Mouse (Mus musculus): ENCODE results near the gene Fbxw21. TPM values are rescaled to one million over a fixed set of nuclear protein-coding genes. Genes with fewer than 3 reads are reported as not detected.

Gene Fbxw21
- polyA plus RNA-seq, 1 experiment from 2014 or later: not detected

- no peak for DNase-seq
- Histone ChIP-seq H3K36me3 (ENCODE audit: insufficient read depth) (peaks cover 70% of the 10 kb centered on the region), H3K9ac (no peak overlapping the region), H3K4me2 (no peak overlapping the region), H3K27ac (ENCODE audit: low read depth) (no peak overlapping the region), H3K9me3 (ENCODE audit: low read depth, low read length) (no peaks in the 10 kb centered on the region), H3K4me3 (ENCODE audit: low read depth, low read length) (no peak overlapping the region), H3K27me3 (ENCODE audit: insufficient read depth, low read length) (no peaks in the 10 kb centered on the region), H3K4me1 (ENCODE audit: insufficient read depth) (peaks cover 15% of the 10 kb centered on the region)
- WGBS: 86% methylated on average over 3 of the region's 3 CpGs
- ATAC-seq (ENCODE audit: insufficient read depth): no peak
- TF ChIP-seq CTCF (IDR thresholded peaks at IDR 0.05; ENCODE audit: low read depth): no peak
Observed at GRCm38 (mm10) chr9:109102541-109102940, 59.3 kb downstream of the Fbxw21 start.

- ATAC-seq (ENCODE audit: insufficient read depth) (no peak), DNase-seq (no peak)
- H3K27ac ChIP-seq (ENCODE audit: low read depth): no peak overlapping the region
- 92% methylated on average over 5 of the region's 5 CpGs for WGBS
- no peak for TF ChIP-seq CTCF (IDR thresholded peaks at IDR 0.05; ENCODE audit: low read depth)
- H3K4me3 ChIP-seq (ENCODE audit: low read depth, low read length): no peak overlapping the region
- H3K36me3 ChIP-seq (ENCODE audit: insufficient read depth): peaks cover 67% of the 10 kb centered on the region
- H3K4me1 ChIP-seq (ENCODE audit: insufficient read depth): peaks cover 18% of the 10 kb centered on the region
- no peak overlapping the region for H3K4me2 ChIP-seq
- no peaks in the 10 kb centered on the region for H3K27me3 ChIP-seq (ENCODE audit: insufficient read depth, low read length)
- H3K9me3 ChIP-seq (ENCODE audit: low read depth, low read length): no peaks in the 10 kb centered on the region
- H3K9ac ChIP-seq: no peak overlapping the region
Observed at GRCm38 (mm10) chr9:109101933-109102445, 59.9 kb downstream of the Fbxw21 start.

DNA sequence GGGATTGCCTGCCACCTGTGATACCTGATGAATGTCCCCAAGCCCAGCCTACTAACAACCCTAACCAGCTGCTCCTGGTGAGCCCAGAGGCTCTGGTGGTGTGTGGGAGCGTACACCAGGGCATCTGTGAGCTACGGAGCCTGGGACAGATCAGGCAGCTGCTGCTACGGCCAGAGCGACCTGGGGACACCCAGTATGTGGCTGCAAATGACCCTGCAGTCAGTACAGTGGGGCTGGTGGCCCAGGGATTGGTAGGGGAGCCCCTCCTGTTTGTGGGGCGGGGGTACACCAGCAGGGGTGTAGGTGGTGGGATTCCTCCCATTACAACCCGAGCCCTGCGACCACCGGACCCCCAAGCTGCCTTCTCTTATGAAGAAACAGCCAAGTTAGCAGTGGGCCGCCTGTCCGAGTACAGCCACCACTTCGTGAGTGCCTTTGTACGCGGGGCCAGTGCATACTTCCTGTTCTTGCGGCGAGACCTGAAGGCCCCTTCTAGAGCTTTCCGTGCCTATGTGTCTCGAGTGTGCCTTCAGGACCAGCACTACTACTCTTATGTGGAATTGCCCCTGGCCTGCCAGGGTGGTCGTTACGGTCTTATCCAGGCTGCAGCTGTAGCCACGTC, 61.4 kb downstream of the Fbxw21 start:
- peaks cover 18% of the 10 kb centered on the region for H3K4me1 ChIP-seq (ENCODE audit: insufficient read depth)
- 85% methylated on average over 20 of the region's 20 CpGs for WGBS
- no peak overlapping the region for H3K4me3 ChIP-seq (ENCODE audit: low read depth, low read length)
- no peak overlapping the region for H3K9ac ChIP-seq
- H3K4me2 ChIP-seq: no peak overlapping the region
- ATAC-seq (ENCODE audit: insufficient read depth) (no peak), DNase-seq (no peak)
- peaks cover 51% of the 10 kb centered on the region for H3K36me3 ChIP-seq (ENCODE audit: insufficient read depth)
- H3K27me3 ChIP-seq (ENCODE audit: insufficient read depth, low read length): no peaks in the 10 kb centered on the region
- TF ChIP-seq CTCF (IDR thresholded peaks at IDR 0.05; ENCODE audit: low read depth): no peak
- no peaks in the 10 kb centered on the region for H3K9me3 ChIP-seq (ENCODE audit: low read depth, low read length)
- H3K27ac ChIP-seq (ENCODE audit: low read depth): no peak overlapping the region

DNA sequence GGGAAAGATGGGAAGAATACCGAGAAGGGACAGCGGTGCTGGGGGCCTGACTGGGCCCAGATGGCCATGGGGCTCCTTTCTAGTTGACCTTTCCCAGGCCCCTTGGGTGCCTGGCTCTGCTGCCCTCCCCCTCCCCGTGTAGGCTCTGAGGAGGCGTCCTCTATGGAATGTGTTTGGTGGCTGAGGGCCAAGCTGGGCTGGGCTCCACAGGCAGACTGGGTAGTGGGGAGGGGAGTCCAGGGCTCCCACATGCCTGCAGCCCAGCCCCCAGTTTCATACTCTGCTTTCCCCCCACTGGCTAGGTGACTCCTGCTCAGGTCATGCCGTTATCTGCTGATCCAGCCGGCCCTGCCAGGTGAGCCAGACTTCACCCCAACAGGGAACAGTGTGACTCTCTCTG, 62.9 kb downstream of the Fbxw21 start:
- 15% methylated on average over 6 of the region's 6 CpGs for WGBS
- peak; percentile 88 for DNase-seq
- Histone ChIP-seq H3K9ac (peak overlapping the region; percentile 27; the same call in 1 of the 2 replicates), H3K4me2 (peak overlapping the region; percentile 87), H3K4me1 (ENCODE audit: insufficient read depth) (peaks cover 27% of the 10 kb centered on the region), H3K9me3 (ENCODE audit: low read depth, low read length) (no peaks in the 10 kb centered on the region), H3K27me3 (ENCODE audit: insufficient read depth, low read length) (no peaks in the 10 kb centered on the region), H3K4me3 (ENCODE audit: low read depth, low read length) (no peak overlapping the region), H3K27ac (ENCODE audit: low read depth) (peak overlapping the region; percentile 99; the same call in 1 of the 2 replicates), H3K36me3 (ENCODE audit: insufficient read depth) (peaks cover 37% of the 10 kb centered on the region)
- TF ChIP-seq CTCF (IDR thresholded peaks at IDR 0.05; ENCODE audit: low read depth): no peak
- ATAC-seq (ENCODE audit: insufficient read depth): peak; percentile 33

GRCm38 (mm10) chr9:109098366-109098765, 63.5 kb downstream of the Fbxw21 start:
- DNase-seq (peak; percentile 11), ATAC-seq (ENCODE audit: insufficient read depth) (no peak)
- Histone ChIP-seq H3K36me3 (ENCODE audit: insufficient read depth) (peaks cover 31% of the 10 kb centered on the region), H3K4me1 (ENCODE audit: insufficient read depth) (peaks cover 32% of the 10 kb centered on the region), H3K4me3 (ENCODE audit: low read depth, low read length) (peak overlapping the region; percentile 5; the same call in 1 of the 2 replicates), H3K4me2 (peak overlapping the region; percentile 87), H3K27me3 (ENCODE audit: insufficient read depth, low read length) (no peaks in the 10 kb centered on the region), H3K9ac (no peak overlapping the region), H3K9me3 (ENCODE audit: low read depth, low read length) (no peaks in the 10 kb centered on the region), H3K27ac (ENCODE audit: low read depth) (peak overlapping the region; percentile 99)
- no peak for TF ChIP-seq CTCF (IDR thresholded peaks at IDR 0.05; ENCODE audit: low read depth)
- WGBS: 64% methylated on average over 8 of the region's 8 CpGs

- peak overlapping the region; percentile 5; the same call in 1 of the 2 replicates for H3K4me3 ChIP-seq (ENCODE audit: low read depth, low read length)
- no peak overlapping the region for H3K9ac ChIP-seq
- no peak for TF ChIP-seq CTCF (IDR thresholded peaks at IDR 0.05; ENCODE audit: low read depth)
- no peaks in the 10 kb centered on the region for H3K27me3 ChIP-seq (ENCODE audit: insufficient read depth, low read length)
- peak overlapping the region; percentile 87 for H3K4me2 ChIP-seq
- H3K9me3 ChIP-seq (ENCODE audit: low read depth, low read length): no peaks in the 10 kb centered on the region
- ATAC-seq (ENCODE audit: insufficient read depth) (no peak), DNase-seq (peak; percentile 10)
- 53% methylated on average over 5 of the region's 5 CpGs for WGBS
- H3K27ac ChIP-seq (ENCODE audit: low read depth): peak overlapping the region; percentile 99
- H3K36me3 ChIP-seq (ENCODE audit: insufficient read depth): peaks cover 26% of the 10 kb centered on the region
- H3K4me1 ChIP-seq (ENCODE audit: insufficient read depth): peaks cover 32% of the 10 kb centered on the region
Observed at GRCm38 (mm10) chr9:109097831-109098230, 64.0 kb downstream of the Fbxw21 start.

DNA sequence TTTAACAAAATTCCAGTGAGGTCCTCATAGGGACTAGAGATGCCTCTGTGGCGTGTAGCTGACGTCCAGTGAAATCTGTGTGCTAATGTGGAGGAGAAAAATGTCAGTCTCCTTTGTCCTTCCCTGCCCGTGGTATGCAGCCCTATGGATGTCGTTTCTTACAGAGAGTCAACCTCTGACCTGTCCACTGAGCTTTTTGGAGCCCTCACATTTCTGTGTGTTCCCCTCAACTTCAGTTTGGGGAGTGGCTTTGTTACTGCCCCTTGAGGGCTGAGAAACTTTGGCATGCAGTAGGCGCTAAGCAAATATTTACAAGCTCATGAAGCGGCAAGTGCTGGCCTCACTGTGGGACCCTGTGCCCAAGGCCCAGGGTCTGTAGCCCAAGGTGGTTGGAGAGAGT, 64.5 kb downstream of the Fbxw21 start:
- 20% methylated on average over 6 of the region's 6 CpGs for WGBS
- peak overlapping the region; percentile 72 for H3K4me3 ChIP-seq (ENCODE audit: low read depth, low read length)
- H3K9ac ChIP-seq: peak overlapping the region; percentile 98
- peak overlapping the region; percentile 87 for H3K4me2 ChIP-seq
- no peaks in the 10 kb centered on the region for H3K27me3 ChIP-seq (ENCODE audit: insufficient read depth, low read length)
- TF ChIP-seq CTCF (IDR thresholded peaks at IDR 0.05; ENCODE audit: low read depth): no peak
- no peaks in the 10 kb centered on the region for H3K9me3 ChIP-seq (ENCODE audit: low read depth, low read length)
- ATAC-seq (ENCODE audit: insufficient read depth) (no peak), DNase-seq (peak; percentile 62)
- peak overlapping the region; percentile 99 for H3K27ac ChIP-seq (ENCODE audit: low read depth)
- H3K4me1 ChIP-seq (ENCODE audit: insufficient read depth): peaks cover 32% of the 10 kb centered on the region
- H3K36me3 ChIP-seq (ENCODE audit: insufficient read depth): peaks cover 20% of the 10 kb centered on the region

All from lung, embryonic 14.5 days (tissue).